Mouse (Mus musculus) intestine, embryonic 16.5 days (tissue): ENCODE results near the gene Lpp. TPM values are rescaled to one million over a fixed set of nuclear protein-coding genes. Genes with fewer than 3 reads are reported as not detected.

Experiments
- ATAC-seq: fragments of 200-750 bp; cut with Nextera tagmentation; 2 replicates; pipeline ENCODE4 v1.8.0; 2017; ENCODE audit warnings: moderate TSS enrichment, moderate library complexity
- H3K27ac ChIP-seq: fragments of 300-500 bp; sonication (generic); 2 replicates; pipeline ENCODE4 v1.5.1; 2014; ENCODE audit warnings: mild to moderate bottlenecking, low read length
- H3K27me3 ChIP-seq: fragments of 300-500 bp; sonication (generic); replicated peaks from 2 replicates; pipeline ENCODE4 v1.6.1; 2014; ENCODE audit warnings: low read length, control low read depth, mixed read lengths; ENCODE audit not compliant: control insufficient read depth, insufficient read depth
- H3K36me3 ChIP-seq: fragments of 300-500 bp; sonication (generic); 2 replicates; pipeline ENCODE4 v1.6.1; 2014; ENCODE audit warnings: low read length, control low read depth; ENCODE audit not compliant: control insufficient read depth, insufficient read depth
- H3K4me1 ChIP-seq: fragments of 300-500 bp; sonication (generic); 2 replicates; pipeline ENCODE4 v1.6.1; 2014; ENCODE audit warnings: low read length, control low read depth, mixed read lengths; ENCODE audit not compliant: control insufficient read depth, insufficient read depth
- H3K4me2 ChIP-seq: fragments of 300-500 bp; sonication (generic); 2 replicates; pipeline ENCODE4 v1.6.1; 2014; ENCODE audit warnings: low read depth, low read length, control low read depth
- H3K4me3 ChIP-seq: fragments of 300-500 bp; sonication (generic); 2 replicates; pipeline ENCODE4 v1.5.1; 2014; ENCODE audit warnings: mild to moderate bottlenecking, low read length
- H3K9ac ChIP-seq: fragments of 300-500 bp; sonication (generic); 2 replicates; pipeline ENCODE4 v1.6.1; 2014; ENCODE audit warnings: low read depth, low read length
- H3K9me3 ChIP-seq: fragments of 300-500 bp; sonication (generic); 2 replicates; pipeline ENCODE4 v1.6.1; 2016; ENCODE audit warnings: low read length, control low read depth; ENCODE audit not compliant: control insufficient read depth
- WGBS: fragments of 180-500 bp; shearing (Covaris S2); extraction: QIAGEN DNeasy Blood & Tissue Kit; methylation state at CpG from one replicate; pipeline ENCODE4 v1.1.7; 2014; 5-methylcytosine and 5-hydroxymethylcytosine counted together
- polyA plus RNA-seq: library from polyadenylated mRNA; unstranded; fragments of >200 nt; fragmentation: Nextera tagmentation; extraction: Ambion mirVana; gene quantifications from 2 replicates; pipeline ENCODE4 v1.2.1, GENCODE M21; 2015

Gene Lpp
- polyA plus RNA-seq, 1 experiment from 2014 or later, result 64.7 TPM

DNA sequence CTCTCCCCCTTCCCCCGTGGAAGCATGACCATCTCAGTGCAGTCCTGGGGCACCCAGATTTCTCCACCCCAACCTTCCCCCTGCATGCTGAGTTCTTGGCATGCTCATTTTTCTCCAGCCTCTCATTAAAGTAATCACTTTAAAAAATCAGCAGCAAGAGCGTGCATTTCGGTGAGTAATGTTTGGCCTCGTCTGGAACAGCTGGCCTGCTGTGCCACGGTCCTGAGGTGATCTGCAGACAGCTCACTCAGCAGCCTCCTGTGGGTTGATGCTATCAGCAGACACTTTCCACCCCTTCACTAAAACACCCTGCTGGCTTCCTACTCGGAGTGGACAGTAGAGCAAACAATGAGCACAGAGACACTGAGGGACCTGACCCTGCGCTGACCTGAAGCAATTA is 437.6 kb downstream of the Lpp start:
- H3K36me3 ChIP-seq, result no peaks in the 10 kb centered on the region
- H3K27ac ChIP-seq, result no peak overlapping the region
- H3K9ac ChIP-seq, result no peak overlapping the region
- no peaks in the 10 kb centered on the region for H3K9me3 ChIP-seq
- H3K4me1 ChIP-seq, result no peaks in the 10 kb centered on the region
- no peaks in the 10 kb centered on the region for H3K27me3 ChIP-seq
- WGBS, result 49% methylated on average over 7 of the region's 7 CpGs
- ATAC-seq, result no peak
- H3K4me3 ChIP-seq, result no peak overlapping the region
- no peak overlapping the region for H3K4me2 ChIP-seq

DNA sequence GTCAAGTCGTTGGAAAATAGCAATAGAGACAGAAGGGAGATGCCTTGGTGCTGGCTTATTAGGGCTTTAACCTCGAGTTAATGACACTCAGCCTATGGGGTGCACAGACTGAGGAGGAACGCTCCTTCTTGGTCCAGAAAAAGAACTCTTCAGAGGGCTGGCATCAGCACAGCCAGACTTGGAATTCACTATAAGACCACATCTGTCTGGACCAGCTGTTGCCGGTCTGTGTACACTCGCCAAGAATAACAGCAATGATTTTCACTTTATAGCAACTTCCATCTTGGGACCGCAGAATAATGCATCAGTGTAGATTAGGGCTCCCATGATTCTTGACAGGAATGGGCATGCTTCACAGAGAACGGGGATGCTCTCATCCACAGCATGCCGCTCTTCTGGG is 439.9 kb downstream of the Lpp start:
- WGBS, result 67% methylated on average over 8 of the region's 8 CpGs
- no peak for ATAC-seq
- no peaks in the 10 kb centered on the region for H3K27me3 ChIP-seq
- H3K4me3 ChIP-seq, result no peak overlapping the region
- H3K9me3 ChIP-seq, result no peaks in the 10 kb centered on the region
- no peak overlapping the region for H3K4me2 ChIP-seq
- H3K4me1 ChIP-seq, result no peaks in the 10 kb centered on the region
- H3K27ac ChIP-seq, result no peak overlapping the region
- no peaks in the 10 kb centered on the region for H3K36me3 ChIP-seq
- no peak overlapping the region for H3K9ac ChIP-seq

DNA sequence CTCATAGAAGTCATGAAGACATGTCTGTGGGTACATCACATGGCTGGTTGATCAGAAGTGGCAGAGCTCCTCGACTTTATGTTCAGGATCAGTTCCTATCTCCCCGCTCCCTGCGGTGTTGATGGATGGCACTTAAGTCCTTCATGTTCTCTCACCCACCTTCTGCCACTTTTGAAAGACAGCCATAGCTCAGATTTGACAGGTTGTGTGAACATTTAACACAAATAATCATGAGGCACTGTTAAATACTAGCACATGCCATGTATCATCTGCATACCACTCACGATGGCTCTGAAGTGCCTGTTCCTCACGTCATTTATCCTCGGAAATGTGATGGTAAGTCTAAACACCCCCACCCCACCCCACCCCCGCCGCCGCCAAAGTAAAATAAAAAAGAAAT is 441.2 kb downstream of the Lpp start:
- Histone ChIP-seq H3K4me3 (no peak overlapping the region), H3K27ac (no peak overlapping the region), H3K4me1 (no peaks in the 10 kb centered on the region), H3K4me2 (no peak overlapping the region), H3K9me3 (no peaks in the 10 kb centered on the region), H3K36me3 (no peaks in the 10 kb centered on the region), H3K27me3 (no peaks in the 10 kb centered on the region), H3K9ac (no peak overlapping the region)
- 78% methylated on average over 9 of the region's 9 CpGs for WGBS
- ATAC-seq, result no peak

DNA sequence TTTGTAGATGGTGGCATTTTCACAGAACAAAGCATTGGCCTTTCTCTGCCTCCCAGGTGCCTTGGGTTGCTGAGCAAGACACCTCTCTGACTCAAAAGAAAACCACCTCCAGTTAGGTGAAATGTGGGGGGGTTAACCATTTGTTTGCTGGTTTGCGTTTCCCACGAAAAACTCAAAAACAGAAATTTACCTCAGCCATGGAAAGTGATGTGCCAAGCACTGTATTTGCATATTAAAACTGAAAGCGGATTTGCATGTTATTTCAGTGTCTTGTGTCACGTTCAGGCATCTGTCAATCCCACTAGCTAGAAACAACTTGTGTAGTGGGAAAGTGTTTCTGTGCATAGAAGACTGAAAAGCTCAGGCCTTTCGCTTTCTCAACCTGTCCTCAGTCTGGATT is 443.2 kb downstream of the Lpp start:
- Histone ChIP-seq H3K27me3 (no peaks in the 10 kb centered on the region), H3K27ac (no peak overlapping the region), H3K9me3 (no peaks in the 10 kb centered on the region), H3K4me3 (no peak overlapping the region), H3K9ac (no peak overlapping the region), H3K4me1 (no peaks in the 10 kb centered on the region), H3K36me3 (no peaks in the 10 kb centered on the region), H3K4me2 (no peak overlapping the region)
- ATAC-seq, result no peak
- 82% methylated on average over 5 of the region's 5 CpGs for WGBS

DNA sequence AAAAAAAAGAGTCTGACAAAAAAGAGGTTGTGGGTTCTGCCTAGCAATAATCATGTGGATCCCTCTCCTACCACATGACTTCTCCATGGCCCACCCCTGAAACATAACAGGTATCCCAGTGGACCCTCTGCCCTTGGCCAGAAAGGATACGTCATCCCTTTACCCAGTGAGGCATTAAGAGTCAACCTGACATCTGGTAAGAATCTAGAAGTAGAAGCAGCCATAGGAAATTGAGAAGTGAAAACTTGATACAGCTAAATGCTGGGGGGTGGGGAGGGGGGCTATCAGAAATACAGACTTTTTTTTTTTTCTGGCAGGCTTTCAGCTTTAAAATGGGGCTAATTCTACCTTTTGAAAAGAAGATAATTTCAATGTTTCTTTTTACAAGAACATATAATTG is 445.7 kb downstream of the Lpp start:
- Histone ChIP-seq H3K9me3 (no peaks in the 10 kb centered on the region), H3K4me2 (no peak overlapping the region), H3K4me3 (no peak overlapping the region), H3K9ac (no peak overlapping the region), H3K27me3 (no peaks in the 10 kb centered on the region), H3K4me1 (no peaks in the 10 kb centered on the region), H3K36me3 (no peaks in the 10 kb centered on the region), H3K27ac (no peak overlapping the region)
- ATAC-seq, result no peak
- 87% methylated on average over 1 of the region's 1 CpGs for WGBS

DNA sequence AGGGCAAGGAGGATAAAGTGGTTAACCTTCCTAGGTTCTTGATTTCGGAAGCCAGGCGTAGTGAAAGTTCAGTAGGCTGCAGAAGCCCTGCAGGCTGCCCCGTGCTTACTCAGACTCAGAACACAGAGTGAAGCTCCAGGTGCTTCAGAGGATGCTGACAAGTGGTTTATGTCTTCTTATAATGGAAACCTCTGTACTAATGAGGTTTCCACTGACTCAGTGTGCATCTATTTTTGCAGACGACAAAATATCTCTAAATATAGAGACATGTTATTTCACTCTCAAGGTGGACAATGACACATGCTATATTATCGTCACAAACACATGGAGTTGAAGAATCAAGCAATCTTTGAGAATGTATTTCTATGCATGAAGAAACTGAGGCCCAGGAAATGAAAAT is 446.8 kb downstream of the Lpp start:
- Histone ChIP-seq H3K27me3 (no peaks in the 10 kb centered on the region), H3K4me3 (no peak overlapping the region), H3K27ac (no peak overlapping the region), H3K36me3 (no peaks in the 10 kb centered on the region), H3K4me2 (no peak overlapping the region), H3K9me3 (no peaks in the 10 kb centered on the region), H3K9ac (no peak overlapping the region), H3K4me1 (no peaks in the 10 kb centered on the region)
- ATAC-seq, result no peak
- WGBS, result 90% methylated on average over 5 of the region's 5 CpGs

DNA sequence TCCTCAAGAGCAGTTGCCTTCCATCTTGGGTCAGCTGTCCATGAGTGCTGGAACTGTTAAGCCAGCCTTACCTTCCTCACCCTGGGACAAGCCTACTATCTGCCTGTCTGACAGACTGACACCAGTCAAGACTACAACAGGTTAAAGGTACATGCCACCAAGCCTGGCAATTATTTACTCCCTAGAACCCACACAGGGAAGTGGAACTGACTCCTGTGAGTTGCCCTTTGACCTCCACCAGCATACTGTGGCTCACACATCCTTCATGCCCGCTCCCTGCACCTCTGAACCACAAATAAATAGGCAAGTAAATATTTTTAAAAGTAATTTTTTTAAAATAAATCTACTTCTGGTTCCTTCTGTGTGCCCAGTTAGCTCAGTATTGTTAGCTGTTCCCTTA is 452.8 kb downstream of the Lpp start:
- no peaks in the 10 kb centered on the region for H3K4me1 ChIP-seq
- H3K9ac ChIP-seq, result no peak overlapping the region
- no peak overlapping the region for H3K4me3 ChIP-seq
- no peaks in the 10 kb centered on the region for H3K36me3 ChIP-seq
- H3K27ac ChIP-seq, result no peak overlapping the region
- ATAC-seq, result peak; percentile 82
- 57% methylated on average over 1 of the region's 1 CpGs for WGBS
- H3K9me3 ChIP-seq, result no peaks in the 10 kb centered on the region
- no peak overlapping the region for H3K4me2 ChIP-seq
- no peaks in the 10 kb centered on the region for H3K27me3 ChIP-seq

DNA sequence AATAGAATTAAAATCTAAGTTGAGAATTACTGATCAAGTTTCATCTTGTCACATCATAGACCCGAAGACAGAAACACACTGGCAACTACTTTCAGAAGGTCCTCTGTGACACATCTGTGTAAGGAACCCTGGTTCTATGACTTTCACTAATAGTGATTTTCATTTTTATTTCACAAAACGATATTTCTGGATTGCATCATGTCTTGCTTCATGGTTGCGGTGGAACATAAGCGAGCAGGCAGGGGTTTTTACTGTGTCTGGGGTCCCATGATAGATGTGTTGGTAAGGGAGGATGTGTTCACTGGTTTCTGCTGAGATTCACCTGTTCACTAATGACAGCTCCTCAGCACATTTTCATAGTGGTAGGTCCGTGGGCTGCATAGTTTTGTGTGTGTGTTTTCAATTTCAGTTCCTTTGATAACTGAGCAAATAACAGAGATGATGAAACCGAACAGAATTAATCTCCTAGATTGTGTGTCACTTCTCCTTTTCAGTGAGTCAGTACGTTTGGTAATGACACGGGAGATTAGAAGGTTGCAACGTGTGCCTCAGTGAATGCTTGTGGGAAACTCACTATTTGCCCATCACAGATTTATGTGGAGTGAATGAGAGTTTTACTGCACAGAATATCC is 466.3 kb downstream of the Lpp start:
- Histone ChIP-seq H3K4me2 (no peak overlapping the region), H3K9ac (no peak overlapping the region), H3K27ac (no peak overlapping the region), H3K4me1 (no peaks in the 10 kb centered on the region), H3K9me3 (no peaks in the 10 kb centered on the region), H3K27me3 (no peaks in the 10 kb centered on the region), H3K36me3 (no peaks in the 10 kb centered on the region), H3K4me3 (no peak overlapping the region)
- 82% methylated on average over 9 of the region's 9 CpGs for WGBS
- no peak for ATAC-seq

DNA sequence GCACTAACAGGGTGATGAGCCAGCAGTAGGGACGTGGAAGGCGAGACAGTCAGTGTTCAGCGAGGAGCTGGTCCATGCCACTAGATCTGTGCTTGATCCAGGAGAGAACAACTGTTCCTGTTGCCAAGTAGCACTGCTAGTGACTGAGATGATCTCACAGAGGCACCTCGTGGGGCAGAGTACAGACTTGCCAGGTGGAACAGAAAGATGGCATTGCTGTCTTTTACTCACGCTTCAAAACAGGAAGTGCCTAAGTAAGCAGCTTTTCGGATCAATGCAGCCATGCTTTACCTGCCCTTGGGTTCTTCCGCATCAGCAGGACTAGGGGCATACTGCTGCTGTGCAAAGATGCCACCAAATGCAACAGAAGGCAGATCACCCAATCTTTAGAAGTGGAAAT is 467.1 kb downstream of the Lpp start:
- no peak overlapping the region for H3K9ac ChIP-seq
- H3K36me3 ChIP-seq, result no peaks in the 10 kb centered on the region
- no peaks in the 10 kb centered on the region for H3K27me3 ChIP-seq
- H3K4me3 ChIP-seq, result no peak overlapping the region
- no peak overlapping the region for H3K27ac ChIP-seq
- H3K4me1 ChIP-seq, result no peaks in the 10 kb centered on the region
- no peak overlapping the region for H3K4me2 ChIP-seq
- no peak for ATAC-seq
- 89% methylated on average over 7 of the region's 7 CpGs for WGBS
- H3K9me3 ChIP-seq, result no peaks in the 10 kb centered on the region

DNA sequence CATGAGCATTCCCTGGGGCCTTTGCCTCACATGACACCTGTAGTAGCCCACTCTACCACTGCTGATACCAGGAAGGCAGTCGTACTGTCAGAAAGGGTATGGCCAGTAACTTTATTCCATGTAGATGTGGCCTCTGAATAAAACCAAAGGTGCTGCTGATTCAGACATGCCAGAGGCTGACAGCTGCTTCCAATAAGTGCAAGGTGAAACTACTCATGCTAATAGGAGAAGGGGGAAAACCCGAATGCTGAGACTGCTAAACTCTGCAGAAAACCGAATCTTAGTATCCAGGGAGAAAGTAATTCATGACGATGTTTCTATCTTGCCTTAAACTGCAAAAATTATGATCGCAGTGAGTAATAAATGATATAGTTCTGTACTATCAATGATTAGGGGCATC is 468.1 kb downstream of the Lpp start:
- Histone ChIP-seq H3K36me3 (no peaks in the 10 kb centered on the region), H3K9me3 (no peaks in the 10 kb centered on the region), H3K27me3 (no peaks in the 10 kb centered on the region), H3K9ac (no peak overlapping the region), H3K4me3 (no peak overlapping the region), H3K4me2 (no peak overlapping the region), H3K27ac (no peak overlapping the region), H3K4me1 (no peaks in the 10 kb centered on the region)
- no peak for ATAC-seq
- WGBS, result 86% methylated on average over 5 of the region's 5 CpGs
